Mouse (Mus musculus): ENCODE measurements around the gene Angptl8. TPM values are rescaled to one million over a fixed set of nuclear protein-coding genes. Genes with fewer than 3 reads are reported as not detected.
A peak's percentile ranks its signal among the peaks of the same experiment; 100 is the strongest.
"Not testable (repeated sequence)": the region's sequence is repeated elsewhere in the genome, so short reads cannot be mapped to it uniquely, and the experiment has no call there.

Angptl8 gene
- total RNA-seq, 2 experiments from 2014 or later: 1.5 TPM; not detected in 1

DNA sequence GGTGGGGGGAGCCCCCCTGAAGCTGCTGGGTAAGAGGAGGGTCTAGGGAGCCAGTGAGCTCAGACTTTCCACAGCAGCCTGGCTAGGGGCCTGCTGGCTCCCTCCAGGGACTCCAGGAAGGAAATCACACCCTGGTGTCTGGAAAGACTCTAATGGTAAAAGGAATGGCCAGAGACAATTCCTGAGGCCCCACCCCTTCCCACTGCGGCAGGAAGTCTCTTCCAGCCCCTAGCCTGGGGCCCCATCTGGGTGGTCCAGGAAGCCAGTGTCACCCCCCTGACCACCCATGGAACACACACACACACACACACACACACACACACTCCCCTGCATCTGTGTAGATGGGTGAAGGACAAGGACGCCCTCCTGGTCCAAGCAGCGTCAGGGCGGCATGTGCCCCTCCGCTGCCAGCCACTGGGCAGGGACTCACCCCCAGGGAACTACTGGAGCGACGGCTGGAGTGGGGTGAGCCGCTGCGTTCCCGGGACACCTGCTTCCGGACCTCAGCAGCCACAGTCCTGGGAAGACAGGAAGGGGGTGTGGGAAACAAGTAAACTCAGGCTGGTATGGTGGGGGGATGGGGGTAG, 11.5 kb downstream of the Angptl8 start:
- ATAC-seq (replicated peaks; ENCODE audit: poor library complexity, severe bottlenecking): no peak

DNA sequence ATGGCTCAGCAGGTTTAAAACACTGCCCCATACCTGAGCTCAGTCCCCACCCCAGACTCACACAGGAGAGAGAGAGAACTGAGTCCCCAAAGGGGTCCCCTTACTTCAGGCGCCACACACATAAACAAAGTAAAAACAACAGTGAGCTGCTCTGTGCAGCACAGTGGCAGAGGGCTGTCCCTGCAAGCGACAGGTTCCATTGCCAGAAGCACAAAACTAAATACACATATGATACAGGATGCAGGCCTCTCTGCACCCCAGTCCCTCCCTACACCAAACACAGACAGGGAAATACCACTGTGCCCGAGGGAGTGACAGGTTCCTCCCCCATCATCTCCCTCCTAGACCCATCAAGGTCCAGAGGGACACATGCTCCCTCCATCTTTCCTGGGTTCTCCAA, 12.1 kb downstream of the Angptl8 start:
- no peak for ATAC-seq (replicated peaks; ENCODE audit: poor library complexity, severe bottlenecking)

DNA sequence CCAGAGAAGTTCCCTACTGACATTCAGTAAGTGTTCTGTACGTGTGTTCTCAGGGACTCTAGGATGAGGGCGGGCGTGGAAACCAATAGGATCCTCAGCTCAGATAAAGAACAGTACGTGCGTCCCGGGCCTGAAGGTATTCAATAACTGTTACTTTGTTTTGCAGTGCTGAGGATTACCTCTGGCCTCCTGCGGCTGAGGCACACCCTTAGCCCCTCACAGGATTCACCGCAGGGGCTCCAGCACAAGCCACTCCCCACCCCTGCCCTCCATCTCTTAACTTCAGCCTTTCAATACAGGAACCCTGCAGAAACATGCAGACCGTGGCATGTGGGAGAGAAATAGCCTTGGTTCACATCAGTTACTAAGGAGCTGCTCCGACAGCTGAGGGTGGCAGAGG, 12.6 kb downstream of the Angptl8 start:
- no peak for ATAC-seq (replicated peaks; ENCODE audit: poor library complexity, severe bottlenecking)

DNA sequence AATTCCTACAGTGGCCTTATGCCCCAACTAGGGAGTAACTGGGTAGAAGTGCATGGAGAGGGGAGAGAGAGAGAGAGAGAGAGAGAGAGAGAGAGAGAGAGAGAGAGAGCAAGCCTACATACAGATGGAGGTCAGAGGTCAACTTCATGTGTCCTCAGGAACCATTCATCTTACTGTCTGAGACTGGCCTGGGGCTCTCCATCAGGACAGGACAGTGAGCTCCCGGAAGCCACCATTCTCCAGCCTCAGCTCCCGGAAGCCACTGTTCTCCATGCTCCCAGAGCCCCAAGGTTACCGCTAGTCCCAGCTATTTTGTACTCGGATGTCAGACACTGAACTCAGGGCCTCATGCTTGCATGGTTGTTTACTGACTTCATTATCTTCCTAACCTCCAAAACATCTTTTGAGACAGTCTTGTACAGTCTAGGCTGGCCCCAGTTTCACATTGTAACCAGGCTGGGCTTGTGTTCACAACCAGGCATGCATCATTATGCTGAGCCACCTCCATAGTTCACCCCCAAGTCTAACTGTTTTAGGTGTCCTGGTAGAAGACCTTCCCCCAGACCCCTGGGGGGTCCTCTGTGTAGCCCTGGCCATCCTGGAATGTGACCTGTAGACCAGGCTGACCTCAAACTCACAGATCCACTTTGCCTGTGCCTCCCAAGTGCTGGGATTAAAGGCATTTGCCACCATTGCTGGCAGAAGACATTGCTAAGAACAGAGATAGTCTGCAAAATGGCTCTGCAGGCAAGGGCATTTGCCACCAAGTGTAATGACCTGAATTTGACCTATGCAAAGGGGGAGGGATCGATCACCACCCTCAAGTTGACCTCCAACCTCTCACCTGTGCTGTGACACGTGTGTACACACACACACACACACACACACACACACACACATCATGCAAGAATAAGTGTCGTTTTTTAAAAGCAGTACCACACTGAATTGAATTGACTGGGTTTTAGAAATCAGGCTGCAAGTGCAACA, 14.7 kb downstream of the Angptl8 start:
- ATAC-seq (replicated peaks; ENCODE audit: poor library complexity, severe bottlenecking): no peak

DNA sequence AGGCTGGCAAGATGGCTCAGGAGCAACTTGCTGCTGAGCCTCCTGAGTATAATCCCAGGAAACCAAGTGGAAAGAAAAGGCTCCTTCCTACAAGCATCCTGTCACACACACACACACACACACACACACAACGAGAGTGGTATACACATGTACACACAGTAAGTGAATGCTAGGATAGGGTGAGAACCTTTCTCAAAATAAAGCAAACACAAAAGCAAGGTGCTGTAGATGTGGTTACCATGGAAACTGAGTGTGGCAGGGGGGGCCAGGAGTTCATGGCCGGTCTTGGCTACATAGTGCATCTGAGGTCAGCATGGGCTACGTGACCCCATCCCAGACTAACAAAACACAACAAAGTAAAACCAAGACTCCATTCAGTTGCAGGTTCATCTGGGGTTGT, 15.8 kb downstream of the Angptl8 start:
- no peak for ATAC-seq (replicated peaks; ENCODE audit: poor library complexity, severe bottlenecking)

DNA sequence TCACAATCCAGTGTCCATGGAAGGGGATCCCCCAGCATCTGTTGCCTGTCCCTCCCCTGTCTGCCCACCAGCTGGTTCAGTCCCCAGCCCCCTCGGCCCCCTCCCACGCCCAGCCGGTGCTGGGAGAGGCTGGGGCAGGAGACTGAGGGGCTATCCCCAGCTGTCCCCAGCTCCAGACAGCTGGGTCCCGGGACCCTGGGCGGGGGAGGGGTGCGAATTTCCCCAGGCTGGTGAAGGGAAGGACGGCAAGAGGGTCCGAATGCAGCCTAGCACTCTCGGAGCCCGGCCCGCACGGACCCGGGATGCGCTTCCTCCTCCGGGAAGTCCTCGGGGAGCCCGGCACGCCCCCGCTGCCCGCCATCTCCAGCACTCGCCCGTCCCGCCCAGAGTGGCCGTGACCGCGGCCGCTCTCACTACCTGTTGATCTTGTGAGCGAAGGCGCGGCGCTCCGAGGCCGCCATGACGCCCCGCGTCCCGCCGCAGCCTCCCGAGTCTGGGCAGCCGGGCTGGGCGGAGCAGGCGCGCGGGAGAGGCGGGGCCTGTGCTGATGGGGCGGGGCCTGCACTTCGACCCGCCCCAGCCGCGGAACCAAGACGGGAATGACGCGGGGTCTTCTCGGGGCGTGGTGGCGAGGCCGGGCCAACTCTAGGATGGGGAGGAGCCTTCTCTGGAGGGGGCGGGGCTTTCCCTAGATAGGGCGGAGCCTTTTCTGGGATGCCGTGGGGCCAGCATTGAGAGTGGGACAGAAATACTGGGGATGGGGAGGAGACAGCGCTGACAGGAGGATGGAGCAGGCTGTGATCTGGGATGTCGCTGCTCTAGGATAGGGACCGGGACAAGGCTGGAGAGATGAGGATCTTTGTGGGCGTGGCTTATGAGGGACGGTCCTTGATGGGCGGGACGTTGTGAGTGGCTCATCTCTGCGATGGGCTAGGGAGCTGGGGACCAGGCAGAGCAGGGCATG, 17.1 kb downstream of the Angptl8 start, which contains the start of gene Dock6:
Gene Dock6 (minus strand): TSS at position 508 of the 964 bp plus-strand sequence.
- peak; percentile 94 for ATAC-seq (replicated peaks; ENCODE audit: poor library complexity, severe bottlenecking)

DNA sequence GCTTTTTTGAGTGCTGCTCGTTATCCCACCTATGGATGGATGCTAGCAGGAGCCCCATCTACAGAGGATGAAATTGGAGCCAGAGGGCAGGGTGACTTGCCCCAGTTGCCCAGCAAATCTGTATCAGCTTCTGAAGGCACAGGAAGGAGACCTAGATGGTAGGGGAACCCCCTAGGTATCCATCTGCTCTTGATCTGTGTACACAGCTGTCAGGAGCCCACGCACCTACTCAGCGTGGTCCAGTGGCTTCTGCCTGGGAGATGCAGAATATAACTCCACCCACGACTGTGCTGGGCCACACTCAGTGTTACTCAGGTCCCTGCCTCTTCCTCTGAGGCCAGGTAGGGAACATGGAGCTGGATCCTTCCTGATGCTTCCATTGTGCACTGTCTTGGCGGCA, 18.7 kb downstream of the Angptl8 start:
- no peak for ATAC-seq (replicated peaks; ENCODE audit: poor library complexity, severe bottlenecking)

DNA sequence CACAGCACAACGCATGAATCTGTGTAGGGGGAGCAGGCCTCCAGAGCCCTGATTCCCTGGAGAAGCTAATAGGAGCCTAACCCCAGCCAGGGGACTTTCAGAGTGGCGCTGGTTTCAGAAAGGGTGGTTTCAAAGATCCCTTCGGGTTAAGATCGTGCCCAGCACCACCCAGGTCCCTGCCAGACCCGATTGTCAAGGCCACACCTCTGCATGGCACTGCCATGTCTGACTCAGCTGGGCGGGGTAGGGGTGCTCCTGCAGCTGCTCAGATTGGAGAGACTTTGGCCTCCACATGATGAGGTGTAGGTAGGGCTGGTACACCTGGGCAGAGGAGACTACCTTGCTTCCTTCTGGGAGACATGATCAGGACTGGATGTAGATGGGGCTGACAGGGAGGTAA, 19.6 kb downstream of the Angptl8 start:
- ATAC-seq (replicated peaks; ENCODE audit: poor library complexity, severe bottlenecking): no peak

DNA sequence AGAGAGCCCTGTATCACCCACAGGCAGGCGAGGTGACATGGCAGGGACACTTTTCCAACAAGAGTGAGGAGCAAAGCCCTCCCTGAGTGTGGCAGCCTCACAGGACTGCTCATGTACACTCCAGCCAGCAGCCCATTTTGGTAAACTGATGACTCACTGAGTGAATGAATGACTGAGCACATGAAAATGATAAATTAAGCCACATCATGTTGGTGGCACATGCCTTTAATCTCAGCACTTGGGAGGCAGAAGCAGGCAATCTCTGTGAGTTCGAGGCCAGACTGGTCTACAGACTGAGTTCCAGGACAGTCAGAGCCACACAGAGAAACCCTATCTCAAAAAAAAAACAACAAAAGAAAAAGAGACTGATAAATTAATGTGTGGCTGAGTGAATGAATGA, 22.2 kb downstream of the Angptl8 start:
- no peak for ATAC-seq (replicated peaks; ENCODE audit: poor library complexity, severe bottlenecking)

DNA sequence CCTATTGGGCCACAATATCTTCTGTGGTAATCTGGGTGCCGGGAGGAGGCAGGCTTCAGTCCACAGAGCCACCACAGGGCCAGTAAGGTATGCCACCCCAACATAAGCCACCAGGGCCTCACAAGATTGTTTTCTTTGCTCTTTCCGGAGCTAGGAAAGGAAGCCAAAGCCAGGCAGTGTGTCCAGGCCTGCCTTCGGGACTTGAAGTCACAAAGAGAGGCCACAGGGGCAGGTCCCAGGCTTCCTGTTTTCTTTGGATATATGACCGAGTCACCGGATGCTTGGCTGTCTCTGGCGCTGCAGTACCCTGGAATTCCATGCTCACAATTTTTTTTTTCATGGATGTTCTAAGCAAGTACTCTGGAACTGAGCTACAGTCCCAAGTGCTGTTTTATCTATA, 22.8 kb downstream of the Angptl8 start:
- ATAC-seq (replicated peaks; ENCODE audit: poor library complexity, severe bottlenecking): no peak

DNA sequence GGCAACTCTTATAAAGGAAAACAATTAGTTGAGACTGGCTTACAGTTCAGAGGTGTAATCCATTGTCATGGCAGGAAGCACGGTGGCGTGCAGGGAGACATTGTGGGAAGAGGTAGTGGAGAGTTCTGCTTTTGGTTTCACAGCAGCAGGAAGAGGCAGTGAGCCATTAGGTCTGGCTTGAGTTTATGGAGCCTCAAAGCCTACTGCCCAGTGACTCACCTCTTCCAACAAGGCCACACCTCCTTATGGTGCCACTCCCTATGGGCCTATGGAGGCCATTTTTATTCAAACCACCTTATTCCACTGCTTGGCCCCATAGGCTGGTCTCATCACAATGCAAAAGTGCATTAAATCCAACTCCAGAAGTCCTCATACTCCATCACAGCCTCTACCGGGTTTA, 24.3 kb downstream of the Angptl8 start:
- peak; percentile 87 for ATAC-seq (replicated peaks; ENCODE audit: poor library complexity, severe bottlenecking)

DNA sequence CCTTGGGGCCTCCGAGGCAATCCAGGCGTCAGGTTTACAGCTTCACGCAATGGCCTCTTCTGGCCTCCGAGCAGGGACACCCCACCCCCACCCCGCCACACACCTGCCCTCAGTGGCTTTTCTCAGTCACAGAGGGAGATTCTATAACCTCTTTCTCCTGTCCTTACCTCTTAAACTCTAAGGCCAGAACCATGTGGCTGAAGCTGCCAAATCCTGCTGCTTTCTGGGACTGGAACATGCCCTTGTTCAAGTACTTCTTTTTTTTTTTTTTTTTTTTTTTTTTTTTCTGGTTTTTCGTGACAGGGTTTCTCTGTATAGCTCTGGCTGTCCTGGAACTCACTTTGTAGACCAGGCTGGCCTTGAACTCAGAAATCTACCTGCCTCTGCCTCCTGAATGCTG, 25.0 kb downstream of the Angptl8 start:
- not testable (repeated sequence) for ATAC-seq (replicated peaks; ENCODE audit: poor library complexity, severe bottlenecking)

DNA sequence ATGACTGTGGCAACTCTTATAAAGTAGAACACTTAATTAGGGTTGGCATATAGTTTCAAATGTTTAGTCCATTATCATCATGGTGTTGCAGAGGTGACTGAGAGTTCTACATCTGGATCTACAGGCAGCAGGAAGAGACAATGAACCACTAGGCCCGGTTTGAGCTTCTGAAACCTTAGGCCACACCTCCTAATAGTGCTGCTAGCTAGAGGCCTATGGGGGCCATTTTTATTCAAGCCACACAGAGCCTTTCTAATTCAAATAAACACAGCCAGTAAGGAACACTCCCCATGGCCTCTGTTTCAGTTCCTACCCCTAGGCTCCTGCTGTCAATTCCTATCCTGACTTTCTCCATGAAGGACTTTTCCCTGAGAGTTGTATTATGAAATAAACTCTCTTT, 26.9 kb downstream of the Angptl8 start:
- no peak for ATAC-seq (replicated peaks; ENCODE audit: poor library complexity, severe bottlenecking)

DNA sequence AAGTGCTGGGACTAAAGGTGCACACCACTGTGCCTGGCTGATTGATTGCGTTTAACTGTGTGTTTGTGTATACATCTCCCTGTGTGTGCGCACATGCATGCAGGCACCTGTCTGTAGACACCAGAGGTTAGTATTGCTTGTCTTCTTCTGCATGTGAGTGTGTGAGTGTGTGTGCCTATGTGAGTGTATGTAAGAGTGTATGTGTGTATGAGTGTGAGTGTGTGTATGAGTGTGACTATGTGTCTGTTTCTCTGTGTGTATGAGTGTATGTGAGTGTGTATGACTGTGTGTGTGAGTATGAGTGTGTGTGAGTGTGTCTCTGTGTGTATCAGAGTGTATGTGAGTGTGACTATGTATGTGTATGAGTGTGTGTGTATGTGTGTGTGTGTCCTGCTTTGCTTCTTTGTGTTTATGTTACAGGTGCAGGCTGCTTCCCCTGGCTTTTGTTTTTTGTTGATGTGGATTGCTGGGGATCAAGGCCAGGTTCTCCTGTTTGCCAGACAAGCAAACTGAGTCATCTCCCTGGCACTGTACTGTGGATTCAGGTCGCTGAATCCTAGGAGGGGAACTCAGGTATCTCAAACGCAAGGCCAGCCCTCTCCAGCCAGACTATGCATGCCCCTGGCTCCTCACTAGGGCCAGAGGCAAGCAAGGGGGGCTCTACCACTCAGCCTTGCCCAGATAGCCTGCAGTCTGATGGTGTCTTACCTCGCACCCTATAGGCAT, 30.5 kb downstream of the Angptl8 start:
- ATAC-seq (replicated peaks; ENCODE audit: poor library complexity, severe bottlenecking): no peak

DNA sequence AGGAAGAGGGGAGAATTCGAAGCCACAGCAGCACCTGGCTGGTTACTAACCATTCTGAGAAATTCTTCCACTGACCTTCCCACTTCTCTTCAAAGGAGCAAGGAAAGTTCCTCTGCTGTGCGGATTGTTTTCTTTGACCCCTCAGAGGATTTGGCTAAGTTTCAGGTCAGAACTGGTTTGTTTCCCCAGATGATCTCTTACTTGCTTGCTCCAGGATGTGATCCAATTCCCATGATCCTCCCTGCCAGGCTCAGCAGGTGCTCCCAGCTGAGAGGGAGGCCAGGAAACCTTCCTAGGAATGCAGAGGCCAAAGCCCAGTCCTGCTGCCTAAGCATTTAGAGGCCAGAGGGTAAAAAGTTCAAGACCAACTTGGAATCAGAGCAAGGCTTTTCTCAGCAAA, 31.3 kb downstream of the Angptl8 start:
- no peak for ATAC-seq (replicated peaks; ENCODE audit: poor library complexity, severe bottlenecking)

DNA sequence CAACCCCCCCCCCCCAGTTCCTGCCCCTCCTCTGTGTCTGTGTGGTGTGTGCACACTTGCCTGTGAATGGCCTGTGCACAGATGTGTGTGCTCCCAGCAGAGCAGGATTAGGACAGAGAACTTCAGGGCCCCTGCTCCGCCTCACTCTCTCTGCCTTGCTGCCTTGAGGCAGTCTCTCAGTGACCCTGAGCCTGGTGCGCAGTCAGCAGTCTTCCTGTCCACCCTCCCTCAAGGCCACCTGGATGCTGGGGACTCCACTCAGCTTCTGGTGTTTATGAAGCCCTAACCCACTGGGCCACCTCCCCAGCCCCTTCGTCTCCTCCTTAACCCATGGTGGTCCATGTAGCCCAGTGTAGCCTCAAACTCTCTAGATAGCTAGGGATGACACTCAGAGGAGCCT, 32.4 kb downstream of the Angptl8 start:
- ATAC-seq (replicated peaks; ENCODE audit: poor library complexity, severe bottlenecking): no peak

DNA sequence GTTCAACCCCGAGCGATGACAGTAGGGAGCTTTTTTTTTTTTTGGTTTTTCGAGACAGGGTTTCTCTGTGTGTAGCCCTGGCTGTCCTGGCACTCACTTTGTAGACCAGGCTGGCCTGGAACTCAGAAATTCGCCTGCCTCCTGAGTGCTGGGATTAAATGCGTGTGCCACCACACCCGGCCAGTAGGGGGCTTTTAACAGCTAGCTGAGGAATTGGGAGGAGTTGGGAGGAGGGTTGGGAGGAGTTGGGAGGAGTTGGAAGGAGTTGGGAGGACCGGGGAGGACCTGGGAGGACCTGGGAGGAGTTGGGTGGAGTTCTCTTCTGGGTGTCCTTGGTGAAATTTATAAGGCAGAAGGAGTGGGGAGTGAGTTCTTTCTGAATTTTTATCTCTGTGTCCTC, 34.0 kb downstream of the Angptl8 start:
- ATAC-seq (replicated peaks; ENCODE audit: poor library complexity, severe bottlenecking): not testable (repeated sequence)

DNA sequence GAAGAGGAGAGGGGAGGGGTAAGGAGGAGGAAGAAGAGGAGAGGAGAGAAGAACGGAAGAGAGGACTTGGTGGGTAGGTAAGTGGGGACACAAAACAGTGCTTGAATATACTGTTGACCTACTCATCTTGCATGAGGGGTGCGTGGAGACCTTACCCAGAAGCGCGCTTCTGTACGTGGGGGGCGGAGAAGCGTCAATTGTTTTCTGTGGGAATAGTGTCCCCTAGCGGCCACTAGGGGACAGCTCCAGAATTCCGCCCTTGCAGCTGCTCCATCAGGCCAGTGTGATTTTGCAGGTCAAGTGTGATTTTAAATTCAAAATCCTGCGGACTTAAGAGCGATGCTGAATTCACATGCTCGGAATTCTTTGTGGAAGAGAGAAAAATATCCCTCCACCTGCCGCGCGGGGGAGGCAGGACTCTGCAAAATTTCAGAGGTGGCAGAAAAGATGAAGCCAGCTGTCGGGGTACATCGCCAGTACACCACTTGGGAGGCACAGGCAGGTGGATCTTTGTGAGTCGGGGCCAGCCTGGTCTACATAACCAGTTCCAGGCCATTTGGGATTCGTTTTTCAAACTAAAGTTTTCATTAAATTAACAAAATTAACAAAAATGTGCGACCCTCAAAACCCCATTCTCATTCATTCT, 35.7 kb downstream of the Angptl8 start:
- ATAC-seq (replicated peaks; ENCODE audit: poor library complexity, severe bottlenecking): peak; percentile 85

DNA sequence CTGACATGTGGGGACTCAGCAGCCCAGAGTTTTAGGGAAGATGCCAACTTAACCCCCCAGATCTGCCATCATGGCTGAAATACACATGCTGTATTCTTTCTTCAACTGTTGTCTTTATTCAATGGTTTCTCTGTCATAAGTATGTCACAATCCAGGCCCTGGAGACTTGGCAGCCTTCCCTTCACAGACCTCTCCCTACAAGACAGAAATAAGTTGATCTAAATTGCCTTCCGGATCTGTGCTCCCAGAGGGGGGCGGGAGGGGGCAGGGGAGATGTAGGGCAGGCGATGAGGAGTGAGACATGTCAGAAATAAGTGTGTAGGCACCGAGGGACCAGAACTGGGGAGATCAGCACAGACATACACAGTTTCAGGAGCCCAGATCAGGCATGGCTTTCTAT, 36.9 kb downstream of the Angptl8 start:
- no peak for ATAC-seq (replicated peaks; ENCODE audit: poor library complexity, severe bottlenecking)
